ENCODE assay signal across 35 mouse cellular contexts in genomic region chr11:117583478-117583877, GRCm38 (mm10).
"Had no signal": no experiment of that assay in that cellular context is flagged by ENCODE, and none has a peak within 500 bp of the region (broad histone marks: within the 10 kb centered on the region; RNA-seq: fewer than 3 reads in every experiment).

No protein-coding gene starts in this region.

- H3K4me3 ChIP-seq: heart, embryonic 10.5 days; heart, embryonic 12.5 days; heart, embryonic 13.5 days; heart, embryonic 15.5 days; hindbrain, embryonic 10.5 days; hindbrain, embryonic 12.5 days; hindbrain, embryonic 13.5 days; hindbrain, embryonic 15.5 days; intestine, embryonic 15.5 days; kidney, embryonic 15.5 days; layer of hippocampus, adult 2 months; left cerebral cortex, adult 2 months had no signal

- H3K4me1 ChIP-seq: heart, embryonic 12.5 days; heart, embryonic 13.5 days; heart, embryonic 15.5 days; intestine, embryonic 15.5 days; kidney, embryonic 15.5 days had no signal

- ATAC-seq: hindbrain, embryonic 16.5 days; hindbrain, postnatal 0 days; inflammation-experienced regulatory T-cells, adult 6 months; intestine, embryonic 15.5 days; intestine, embryonic 16.5 days; intestine, postnatal 0 days had no signal

- H3K36me3 ChIP-seq: heart, embryonic 10.5 days; heart, embryonic 12.5 days; heart, embryonic 13.5 days; heart, embryonic 15.5 days; hindbrain, embryonic 10.5 days; hindbrain, embryonic 12.5 days; hindbrain, embryonic 13.5 days; hindbrain, embryonic 15.5 days; intestine, embryonic 15.5 days; kidney, embryonic 15.5 days had no signal

- H3K27ac ChIP-seq: heart, embryonic 10.5 days; heart, embryonic 13.5 days; heart, embryonic 15.5 days; hindbrain, embryonic 10.5 days; hindbrain, embryonic 12.5 days; hindbrain, embryonic 13.5 days; hindbrain, embryonic 14.5 days; hindbrain, embryonic 15.5 days; hindbrain, postnatal 0 days; intestine, embryonic 15.5 days; kidney, embryonic 15.5 days; kidney, postnatal 0 days; layer of hippocampus, adult 2 months; left cerebral cortex, adult 2 months had no signal

- H3K4me2 ChIP-seq: heart, embryonic 12.5 days; heart, embryonic 13.5 days; heart, embryonic 15.5 days; hindbrain, embryonic 12.5 days; hindbrain, embryonic 13.5 days; hindbrain, embryonic 14.5 days; hindbrain, embryonic 15.5 days; intestine, embryonic 15.5 days; kidney, embryonic 15.5 days had no signal

- H3K27me3 ChIP-seq: heart, embryonic 12.5 days; heart, embryonic 15.5 days; hindbrain, embryonic 12.5 days; hindbrain, embryonic 13.5 days; hindbrain, embryonic 15.5 days; intestine, embryonic 15.5 days; kidney, embryonic 15.5 days had no signal

- H3K9me3 ChIP-seq: heart, embryonic 10.5 days; heart, embryonic 12.5 days; heart, embryonic 15.5 days; hindbrain, embryonic 10.5 days; hindbrain, embryonic 12.5 days; hindbrain, embryonic 13.5 days; hindbrain, embryonic 15.5 days; intestine, embryonic 15.5 days; kidney, embryonic 15.5 days had no signal

- H3K9ac ChIP-seq: heart, embryonic 12.5 days; heart, embryonic 13.5 days; heart, embryonic 15.5 days; hindbrain, embryonic 12.5 days; hindbrain, embryonic 13.5 days; hindbrain, embryonic 14.5 days; hindbrain, embryonic 15.5 days; intestine, embryonic 15.5 days; kidney, embryonic 15.5 days had no signal

- DNase-seq: heart, postnatal 10 days; heart, postnatal 14 days; heart, postnatal 36 days; heart, postnatal 4 days; kidney, adult 11 months; kidney, adult 18-20 months; kidney, adult 2 months; kidney, adult 8-10 months; kidney, adult 9 months; kidney, postnatal 10 days; kidney, postnatal 14 days; kidney, postnatal 25 days; kidney, postnatal 36 days; kidney, postnatal 4 days; layer of hippocampus, adult 9-11 months; layer of hippocampus, postnatal 36 days had no signal
